Mouse (Mus musculus) C2C12 (cell line): Measurements from ENCODE around the gene Nfix. TPM values are rescaled to one million over a fixed set of nuclear protein-coding genes. Genes with fewer than 3 reads are reported as not detected.

Source experiments
- H3K27me3 ChIP-seq: one replicate; pipeline ENCODE4 v1.6.1; 2011; ENCODE audit not compliant: control insufficient read depth, insufficient read depth, insufficient read length
- H3K36me3 ChIP-seq: one replicate; pipeline ENCODE4 v1.6.1; 2011; ENCODE audit not compliant: control insufficient read depth, insufficient read depth
- H3K4me3 ChIP-seq: one replicate; pipeline ENCODE4 v1.5.1; 2011; ENCODE audit warnings: mild to moderate bottlenecking, control low read depth; ENCODE audit not compliant: poor library complexity, insufficient read depth, severe bottlenecking
- H3K79me2 ChIP-seq: one replicate; pipeline ENCODE4 v1.6.1; 2011; ENCODE audit not compliant: control insufficient read depth, insufficient read depth
- H3K79me3 ChIP-seq: one replicate; pipeline ENCODE4 v1.6.1; 2011; ENCODE audit warnings: low read depth, control low read depth
- H3ac ChIP-seq: one replicate; pipeline ENCODE3; 2011; ENCODE audit warnings: low read depth; ENCODE audit not compliant: control insufficient read depth, insufficient read length
- CEBPB ChIP-seq: IDR thresholded peaks from one replicate; pipeline ENCODE4 v1.6.1; 2011; ENCODE audit warnings: low read depth, mild to moderate bottlenecking, control low read depth, moderate library complexity
- CTCF ChIP-seq: IDR thresholded peaks from one replicate; pipeline ENCODE4 v1.5.1; 2011; ENCODE audit not compliant: control insufficient read depth, insufficient read depth, insufficient read length
- FOSL1 ChIP-seq: IDR thresholded peaks from one replicate; pipeline ENCODE4 v1.8.0; 2011; ENCODE audit warnings: mild to moderate bottlenecking, low read length; ENCODE audit not compliant: poor library complexity, insufficient read depth, severe bottlenecking
- MAX ChIP-seq: IDR thresholded peaks from one replicate; pipeline ENCODE4 v1.6.1; 2011; ENCODE audit warnings: mild to moderate bottlenecking, control low read depth
- MYOD1 ChIP-seq: IDR thresholded peaks from one replicate; pipeline ENCODE4 v1.6.1; 2011; ENCODE audit warnings: low read depth; ENCODE audit not compliant: control insufficient read depth, insufficient read length
- MYOG ChIP-seq: IDR thresholded peaks from one replicate; pipeline ENCODE4 v1.6.1; 2011; ENCODE audit not compliant: control insufficient read depth, insufficient read length; ENCODE audit errors: extremely low read depth
- USF1 ChIP-seq: IDR thresholded peaks from one replicate; pipeline ENCODE4 v1.6.1; 2011; ENCODE audit warnings: low read depth, mild to moderate bottlenecking, control low read depth, moderate library complexity
- polyA plus RNA-seq: library from polyadenylated mRNA; unstranded; fragments of >200 nt; fragmentation: generic; extraction: Trizol; gene quantifications from one replicate; pipeline ENCODE4 v1.2.1, GENCODE M21; 2012; ENCODE audit warnings: missing spikeins

The Nfix gene
- polyA plus RNA-seq, 1 experiment = 50.7 TPM

DNA sequence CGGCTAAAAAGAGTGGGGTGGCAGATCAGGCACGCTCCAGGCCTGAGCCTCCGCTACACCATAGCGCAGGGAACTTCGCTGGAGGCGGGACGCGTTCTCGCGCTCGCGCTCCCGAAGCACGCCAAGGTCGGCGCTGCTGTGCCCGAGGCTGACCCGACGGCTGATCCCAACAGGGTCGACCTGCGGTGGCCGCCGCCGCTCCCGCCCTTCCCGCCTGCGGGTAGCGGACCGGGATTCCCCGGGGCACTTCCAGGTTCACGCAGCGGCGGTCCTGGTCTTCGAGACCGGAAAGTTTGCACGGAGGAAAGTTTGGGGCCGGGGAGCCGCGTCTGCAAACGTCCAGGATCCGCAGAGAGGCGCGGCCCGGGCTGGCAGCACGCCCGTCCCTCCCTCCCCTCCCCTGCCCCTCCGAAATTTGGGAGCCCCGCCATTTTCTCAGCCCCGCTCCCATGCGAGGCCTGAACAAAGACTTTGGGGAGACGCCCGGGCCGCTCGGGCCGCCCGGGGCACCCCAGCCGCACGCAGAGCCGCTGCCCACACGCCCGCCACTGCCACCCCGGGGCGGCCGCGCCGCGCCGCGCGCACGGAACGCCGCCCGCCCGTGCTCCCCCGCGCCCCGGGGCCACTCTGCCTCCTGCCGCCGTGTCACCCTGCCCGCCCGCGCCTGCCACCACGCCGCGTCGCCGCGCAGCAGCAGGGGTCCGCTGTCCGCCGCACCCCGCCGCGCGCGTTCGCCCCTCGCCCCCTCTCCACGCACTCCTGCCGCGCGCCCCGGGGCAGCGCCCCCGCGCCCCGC lies 810 bp downstream of the Nfix start:
- H3K79me3 ChIP-seq = peaks cover 46% of the 10 kb centered on the region
- peak; percentile 74 for TF ChIP-seq MAX
- TF ChIP-seq FOSL1 = no peak
- TF ChIP-seq CTCF = peak; percentile 20
- peaks cover 18% of the 10 kb centered on the region for H3K36me3 ChIP-seq
- H3K79me2 ChIP-seq = peaks cover 54% of the 10 kb centered on the region
- H3ac ChIP-seq = peak overlapping the region; percentile 95
- no peaks in the 10 kb centered on the region for H3K27me3 ChIP-seq
- H3K4me3 ChIP-seq = peak overlapping the region; percentile 64

DNA sequence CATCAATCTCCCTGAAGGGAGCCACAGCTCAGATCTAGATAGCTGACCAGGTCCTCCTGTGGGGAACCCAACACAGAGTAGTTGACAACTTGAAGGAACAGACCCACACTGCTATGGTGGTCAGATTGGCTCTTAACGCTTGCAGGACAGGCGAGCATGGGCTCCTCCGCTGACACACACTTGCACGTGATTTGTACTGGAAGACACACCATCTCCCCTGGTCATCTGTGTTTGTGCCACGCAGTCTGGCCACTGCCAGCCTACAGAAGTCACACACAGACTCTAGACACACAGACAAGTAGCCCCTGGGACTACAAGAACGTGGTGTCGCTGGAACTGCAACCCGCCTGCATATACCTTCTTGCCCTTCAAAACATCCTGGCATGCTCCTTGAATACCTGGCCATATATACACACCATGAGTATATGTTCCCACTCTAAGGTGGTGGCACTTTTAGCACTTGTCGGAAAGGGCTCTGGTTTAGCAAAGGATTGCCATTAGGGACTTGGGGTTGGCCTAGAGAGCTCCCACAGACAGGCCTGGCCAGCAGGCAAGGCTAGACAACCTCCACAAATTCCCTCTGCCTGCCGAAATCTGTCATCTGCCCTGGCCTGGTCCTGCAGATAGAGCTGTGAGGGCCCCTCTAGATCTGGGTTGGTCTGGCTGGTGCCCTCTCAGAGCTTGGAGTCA lies 1.6 kb downstream of the Nfix start:
- Histone ChIP-seq H3K79me3 (peaks cover 50% of the 10 kb centered on the region), H3ac (peak overlapping the region; percentile 95), H3K79me2 (peaks cover 61% of the 10 kb centered on the region), H3K27me3 (no peaks in the 10 kb centered on the region), H3K36me3 (peaks cover 18% of the 10 kb centered on the region), H3K4me3 (peak overlapping the region; percentile 64)
- TF ChIP-seq USF1 = no peak
- TF ChIP-seq FOSL1 = no peak
- TF ChIP-seq MYOD1 = no peak

DNA sequence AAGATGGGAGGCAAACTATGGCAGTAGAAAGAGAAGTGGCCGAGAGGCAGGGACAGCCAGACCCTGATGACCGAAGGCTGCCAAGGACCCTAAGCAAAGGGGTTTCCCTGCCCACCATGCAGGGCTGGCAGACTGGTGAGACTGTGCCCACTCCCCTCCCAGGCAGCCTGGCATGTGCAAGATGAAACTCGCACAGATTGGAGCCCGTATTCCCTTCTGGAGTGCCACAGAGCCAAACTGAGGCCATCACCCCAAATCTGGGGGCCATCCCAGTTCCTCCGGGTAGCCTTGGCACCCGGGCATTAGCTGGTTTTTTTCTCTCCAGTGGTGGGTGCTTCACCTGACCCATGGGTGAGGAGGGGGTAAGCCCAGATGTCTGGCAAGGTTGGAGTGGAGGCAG lies 2.2 kb downstream of the Nfix start:
- Histone ChIP-seq H3K79me3 (peaks cover 55% of the 10 kb centered on the region), H3K4me3 (peak overlapping the region; percentile 64), H3K27me3 (no peaks in the 10 kb centered on the region), H3K79me2 (peaks cover 67% of the 10 kb centered on the region), H3K36me3 (peaks cover 18% of the 10 kb centered on the region), H3ac (no peak overlapping the region)
- TF ChIP-seq CEBPB (no peak), MYOD1 (no peak), FOSL1 (no peak), CTCF (no peak), MYOG (no peak), USF1 (no peak), MAX (no peak)

DNA sequence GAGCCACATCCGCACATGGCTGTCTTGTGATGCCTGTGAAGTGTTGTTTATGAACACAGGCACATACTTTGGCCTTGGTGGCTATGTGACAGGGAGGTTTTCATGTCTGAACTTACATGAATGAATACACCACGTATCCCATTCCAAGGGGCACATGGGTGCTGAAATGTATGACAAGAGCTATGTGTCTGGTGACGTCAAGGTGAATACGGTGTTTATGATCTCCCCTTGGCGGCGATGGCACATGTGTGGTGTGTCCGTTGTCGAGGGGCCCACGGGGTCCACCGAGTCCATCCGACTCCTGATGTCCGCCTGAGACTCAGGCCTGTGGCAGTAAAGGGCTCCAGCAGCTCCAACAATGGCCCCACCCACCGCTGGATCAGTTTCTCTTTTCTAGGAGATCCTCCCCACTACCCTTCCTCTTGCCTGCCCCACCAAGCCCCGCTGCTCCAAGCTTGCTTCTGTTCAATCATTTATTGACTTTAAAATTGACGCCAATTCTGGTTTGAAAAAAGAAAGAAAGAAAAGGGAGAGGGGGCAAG lies 2.8 kb downstream of the Nfix start:
- Histone ChIP-seq H3K79me3 (peaks cover 62% of the 10 kb centered on the region), H3K4me3 (no peak overlapping the region), H3K79me2 (peaks cover 74% of the 10 kb centered on the region), H3K27me3 (no peaks in the 10 kb centered on the region), H3ac (no peak overlapping the region), H3K36me3 (peaks cover 18% of the 10 kb centered on the region)
- TF ChIP-seq FOSL1 = no peak
- no peak for TF ChIP-seq MYOG
- no peak for TF ChIP-seq MAX
- no peak for TF ChIP-seq MYOD1
- TF ChIP-seq CEBPB = no peak
- TF ChIP-seq CTCF = no peak
- TF ChIP-seq USF1 = no peak

DNA sequence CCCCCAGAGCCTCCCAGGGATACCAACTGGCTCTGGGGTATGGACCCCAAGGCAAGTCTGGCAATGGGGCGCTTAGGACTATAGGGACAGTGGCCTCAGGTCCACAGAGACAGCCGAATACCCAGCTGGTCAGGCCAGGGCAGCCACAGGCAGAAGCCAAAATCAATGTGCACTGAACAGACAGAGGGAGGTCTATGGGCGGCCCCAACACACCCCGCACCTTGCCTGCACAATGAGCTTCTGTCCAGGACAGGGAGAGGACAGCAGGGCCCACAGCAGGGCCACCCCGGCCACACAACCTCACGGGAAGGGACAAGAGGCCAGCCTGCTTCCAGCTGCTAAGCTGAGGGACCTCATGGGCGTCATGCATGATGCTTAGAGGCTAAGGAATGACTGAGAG lies 5.7 kb downstream of the Nfix start:
- TF ChIP-seq USF1 (no peak), CEBPB (no peak), CTCF (no peak), MYOD1 (no peak), MYOG (no peak), FOSL1 (no peak), MAX (no peak)
- H3ac ChIP-seq = no peak overlapping the region
- H3K36me3 ChIP-seq = peaks cover 18% of the 10 kb centered on the region
- no peak overlapping the region for H3K4me3 ChIP-seq
- peaks cover 86% of the 10 kb centered on the region for H3K79me3 ChIP-seq
- no peaks in the 10 kb centered on the region for H3K27me3 ChIP-seq
- H3K79me2 ChIP-seq = peaks cover 100% of the 10 kb centered on the region
